Mouse (Mus musculus) forebrain, embryonic 16.5 days (tissue): ENCODE measurements at regions not wholly inside any gene's neighbourhood (a gene's known extent, or its start where the extent isn't known, plus 50 kb on each side); places are given as distances from the start of the nearest gene placed in this dataset.

Experiments
- ATAC-seq: fragments of 200-750 bp; cut with Nextera tagmentation; 2 replicates; pipeline ENCODE4 v1.8.0; 2017; ENCODE audit warnings: mild to moderate bottlenecking, moderate library complexity
- H3K27ac ChIP-seq: fragments of 300-500 bp; sonication (generic); 2 replicates; pipeline ENCODE4 v1.5.1; 2014; ENCODE audit warnings: low read length, control low read depth
- H3K27me3 ChIP-seq: fragments of 300-500 bp; sonication (generic); replicated peaks from 2 replicates; pipeline ENCODE4 v1.6.1; 2014; ENCODE audit warnings: low read length; ENCODE audit not compliant: control insufficient read depth, insufficient read depth
- H3K36me3 ChIP-seq: fragments of 300-500 bp; sonication (generic); 2 replicates; pipeline ENCODE4 v1.6.1; 2014; ENCODE audit not compliant: control insufficient read depth, insufficient read depth
- H3K4me1 ChIP-seq: fragments of 300-500 bp; sonication (generic); replicated peaks from 2 replicates; pipeline ENCODE4 v1.6.1; 2014; ENCODE audit warnings: low read length; ENCODE audit not compliant: control insufficient read depth, insufficient read depth
- H3K4me2 ChIP-seq: fragments of 300-500 bp; sonication (generic); 2 replicates; pipeline ENCODE4 v1.6.1; 2014; ENCODE audit warnings: mild to moderate bottlenecking, low read length, control low read depth
- H3K4me3 ChIP-seq: fragments of 300-500 bp; sonication (generic); replicated peaks from 2 replicates; pipeline ENCODE4 v1.5.1; 2014; ENCODE audit warnings: mild to moderate bottlenecking, low read length, control low read depth
- H3K9ac ChIP-seq: fragments of 300-500 bp; sonication (generic); replicated peaks from 2 replicates; pipeline ENCODE4 v1.6.1; 2014; ENCODE audit warnings: low read depth, low read length, control low read depth
- H3K9me3 ChIP-seq: fragments of 300-500 bp; sonication (generic); 2 replicates; pipeline ENCODE4 v1.6.1; 2016; ENCODE audit warnings: low read length; ENCODE audit not compliant: control insufficient read depth
- WGBS: fragments of 180-500 bp; shearing (Covaris S2); extraction: QIAGEN DNeasy Blood & Tissue Kit; methylation state at CpG from one replicate; pipeline ENCODE4 v1.1.7; 2014; 5-methylcytosine and 5-hydroxymethylcytosine counted together

DNA sequence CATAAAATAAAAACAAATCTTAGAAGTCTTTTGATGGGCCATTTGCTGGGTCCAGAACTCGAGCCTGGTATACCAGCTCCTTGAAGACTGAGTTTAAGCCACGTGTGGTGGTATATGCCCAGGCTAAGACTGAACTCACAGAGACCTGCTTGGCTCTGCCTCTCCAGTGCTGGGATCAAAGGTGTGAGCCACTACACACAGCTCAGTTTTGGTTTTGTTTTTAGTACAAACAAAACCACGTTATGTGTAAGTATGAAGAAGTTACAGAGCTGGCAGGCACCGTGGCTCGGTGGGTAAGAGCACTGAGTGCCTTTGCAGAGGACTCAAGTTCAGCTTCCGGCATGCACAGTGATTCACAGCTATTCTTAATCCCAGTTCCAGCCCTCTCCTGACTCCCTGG lies 75.6 kb downstream of the Wdr5 start:
- H3K4me2 ChIP-seq = no peak overlapping the region
- 80% methylated on average over 6 of the region's 6 CpGs for WGBS
- H3K27ac ChIP-seq = no peak overlapping the region
- peaks cover 2% of the 10 kb centered on the region; the same call in 1 of the 2 replicates for H3K27me3 ChIP-seq
- no peak for ATAC-seq
- H3K9me3 ChIP-seq = no peaks in the 10 kb centered on the region
- H3K36me3 ChIP-seq = no peaks in the 10 kb centered on the region
- no peak overlapping the region for H3K9ac ChIP-seq
- H3K4me1 ChIP-seq = no peaks in the 10 kb centered on the region
- H3K4me3 ChIP-seq = no peak overlapping the region

DNA sequence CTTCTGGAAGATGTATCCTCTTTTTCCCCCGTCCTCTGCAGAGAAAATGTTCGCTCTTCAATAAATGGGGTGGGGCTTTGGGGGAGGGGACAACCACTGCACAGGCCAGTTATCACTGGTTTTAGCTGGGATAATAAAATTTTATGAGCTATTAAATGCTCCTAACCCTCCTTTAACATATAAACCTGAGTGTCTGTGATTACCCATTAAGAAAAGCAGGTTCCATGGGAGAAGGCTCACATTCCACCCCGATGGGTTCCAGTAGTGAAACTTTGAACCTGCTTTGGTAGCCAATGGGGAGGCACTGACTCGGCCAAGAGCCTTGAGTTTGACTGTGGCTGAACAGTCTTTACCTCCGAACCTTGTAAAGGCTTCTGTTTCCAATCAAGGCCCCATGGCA lies 76.7 kb downstream of the Wdr5 start:
- Histone ChIP-seq H3K4me1 (no peaks in the 10 kb centered on the region), H3K9ac (no peak overlapping the region), H3K36me3 (no peaks in the 10 kb centered on the region), H3K4me3 (no peak overlapping the region), H3K9me3 (no peaks in the 10 kb centered on the region), H3K27ac (no peak overlapping the region), H3K27me3 (peaks cover 2% of the 10 kb centered on the region; the same call in 1 of the 2 replicates), H3K4me2 (no peak overlapping the region)
- ATAC-seq = no peak
- 83% methylated on average over 5 of the region's 5 CpGs for WGBS

DNA sequence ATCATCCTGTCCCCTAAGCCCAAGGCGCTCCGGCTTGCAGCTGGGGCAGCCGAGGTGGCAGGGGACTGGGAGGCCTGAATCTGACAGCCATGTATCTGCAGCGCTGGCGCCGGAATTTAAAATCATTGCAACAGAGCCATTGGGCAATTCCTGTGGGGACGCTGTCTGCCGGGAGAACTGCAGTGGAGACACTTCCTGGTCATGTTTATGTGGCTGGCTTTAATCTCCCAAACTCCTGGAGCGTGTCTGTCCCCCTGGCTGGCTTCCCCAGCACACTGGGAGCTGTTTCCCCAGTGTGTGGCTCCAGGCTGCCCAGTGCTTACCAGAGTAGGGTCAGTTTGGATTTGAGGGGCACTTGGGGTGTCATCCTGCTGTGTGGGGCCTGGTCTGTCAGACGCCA lies 78.4 kb downstream of the Wdr5 start:
- Histone ChIP-seq H3K4me2 (no peak overlapping the region), H3K4me1 (no peaks in the 10 kb centered on the region), H3K36me3 (no peaks in the 10 kb centered on the region), H3K4me3 (no peak overlapping the region), H3K27me3 (peaks cover 2% of the 10 kb centered on the region; the same call in 1 of the 2 replicates), H3K9me3 (no peaks in the 10 kb centered on the region), H3K9ac (no peak overlapping the region), H3K27ac (no peak overlapping the region)
- WGBS = 67% methylated on average over 10 of the region's 10 CpGs
- ATAC-seq = no peak

DNA sequence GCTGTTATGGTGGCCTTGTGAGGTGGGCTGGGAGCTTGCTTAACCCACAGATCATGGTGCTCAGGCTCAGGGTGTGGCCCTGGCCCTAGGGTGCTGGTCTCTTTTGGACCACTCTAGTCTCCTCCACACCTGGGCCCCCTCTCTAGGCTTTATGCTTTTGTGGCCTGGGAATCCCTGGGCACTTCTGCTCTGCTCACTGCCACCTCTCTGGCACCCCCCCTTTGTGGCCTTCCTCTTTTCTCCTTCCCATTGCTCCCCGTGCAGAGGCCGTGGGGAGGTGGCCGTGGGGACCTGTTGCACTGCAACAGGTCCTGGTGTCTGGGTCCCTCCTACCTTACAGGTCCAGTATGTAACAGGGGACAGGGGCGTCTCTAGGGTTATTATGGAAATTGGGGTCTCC lies 80.3 kb downstream of the Wdr5 start:
- Histone ChIP-seq H3K9me3 (no peaks in the 10 kb centered on the region), H3K27ac (no peak overlapping the region), H3K9ac (no peak overlapping the region), H3K36me3 (no peaks in the 10 kb centered on the region), H3K4me2 (no peak overlapping the region), H3K27me3 (no peaks in the 10 kb centered on the region), H3K4me1 (no peaks in the 10 kb centered on the region), H3K4me3 (no peak overlapping the region)
- no peak for ATAC-seq
- WGBS = 89% methylated on average over 4 of the region's 4 CpGs

DNA sequence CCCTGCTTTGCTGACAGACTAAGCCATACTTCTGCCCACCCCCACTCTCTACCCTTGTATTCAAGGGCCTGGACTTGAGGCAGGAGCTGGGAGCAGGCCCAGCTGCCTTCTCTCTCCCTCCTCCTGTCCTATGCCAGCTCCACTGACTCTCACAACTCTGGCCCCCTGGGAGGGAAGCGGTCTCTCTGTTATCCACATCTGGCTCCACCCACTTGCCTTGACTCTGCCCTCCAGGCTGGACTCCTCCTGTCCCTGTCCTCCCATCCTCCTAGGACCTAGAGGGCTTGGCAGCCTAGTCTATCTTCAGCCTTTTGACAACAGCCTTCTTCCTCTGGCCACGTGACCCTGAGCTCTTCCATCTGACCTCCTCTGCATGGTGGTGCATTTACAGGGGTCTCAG lies 80.0 kb upstream of the Rxra start:
- H3K27me3 ChIP-seq = peaks cover 2% of the 10 kb centered on the region; the same call in 1 of the 2 replicates
- no peaks in the 10 kb centered on the region for H3K9me3 ChIP-seq
- ATAC-seq = no peak
- H3K4me3 ChIP-seq = no peak overlapping the region
- no peak overlapping the region for H3K27ac ChIP-seq
- H3K4me2 ChIP-seq = no peak overlapping the region
- no peaks in the 10 kb centered on the region for H3K4me1 ChIP-seq
- no peaks in the 10 kb centered on the region for H3K36me3 ChIP-seq
- no peak overlapping the region for H3K9ac ChIP-seq
- 40% methylated on average over 2 of the region's 2 CpGs for WGBS

DNA sequence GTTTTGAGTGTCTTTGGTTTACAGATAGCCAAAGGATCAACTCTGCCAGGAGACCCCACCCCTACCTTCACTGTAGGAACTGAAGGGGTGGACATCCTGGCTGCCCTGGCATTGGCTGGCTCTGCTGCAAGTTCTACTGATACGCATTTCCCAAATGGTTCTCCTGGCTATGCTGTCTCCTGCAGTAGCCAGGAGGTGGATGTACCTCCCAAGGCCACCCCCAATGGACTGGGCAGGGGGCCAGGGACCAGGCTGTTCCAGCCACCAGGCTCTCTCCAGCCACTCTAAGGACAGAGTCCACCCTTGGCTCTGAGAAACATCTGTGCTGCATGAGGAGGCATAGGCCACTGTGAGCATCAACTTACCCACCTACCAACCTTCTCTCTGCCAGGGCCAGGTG lies 79.3 kb upstream of the Rxra start:
- H3K4me2 ChIP-seq = no peak overlapping the region
- H3K4me3 ChIP-seq = no peak overlapping the region
- H3K9ac ChIP-seq = no peak overlapping the region
- H3K4me1 ChIP-seq = no peaks in the 10 kb centered on the region
- 85% methylated on average over 1 of the region's 1 CpGs for WGBS
- H3K27me3 ChIP-seq = peaks cover 2% of the 10 kb centered on the region; the same call in 1 of the 2 replicates
- H3K36me3 ChIP-seq = no peaks in the 10 kb centered on the region
- H3K27ac ChIP-seq = no peak overlapping the region
- no peaks in the 10 kb centered on the region for H3K9me3 ChIP-seq
- no peak for ATAC-seq

DNA sequence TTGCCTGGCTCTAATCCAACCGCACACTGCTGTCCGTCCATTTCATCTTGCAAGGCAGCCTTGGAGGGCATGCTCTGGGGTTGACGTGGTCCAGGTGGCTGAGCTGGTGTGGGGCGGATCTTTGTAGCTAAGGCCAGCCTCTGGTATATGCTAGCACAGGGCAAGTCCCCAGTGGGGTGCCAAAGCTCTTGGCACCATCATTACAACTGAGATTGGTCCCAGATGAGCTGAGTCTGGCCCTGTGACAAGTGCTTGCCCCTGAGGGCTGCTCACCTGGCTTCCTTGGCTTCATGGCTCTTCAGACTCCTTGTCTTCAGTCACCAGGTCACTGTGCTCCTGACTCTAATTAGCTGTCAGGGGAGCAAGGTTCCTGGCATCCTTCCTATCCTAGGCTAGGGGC lies 78.3 kb upstream of the Rxra start:
- no peaks in the 10 kb centered on the region for H3K36me3 ChIP-seq
- no peak overlapping the region for H3K27ac ChIP-seq
- no peak for ATAC-seq
- no peaks in the 10 kb centered on the region for H3K9me3 ChIP-seq
- H3K4me1 ChIP-seq = no peaks in the 10 kb centered on the region
- no peak overlapping the region for H3K9ac ChIP-seq
- 89% methylated on average over 4 of the region's 4 CpGs for WGBS
- peaks cover 2% of the 10 kb centered on the region; the same call in 1 of the 2 replicates for H3K27me3 ChIP-seq
- H3K4me3 ChIP-seq = no peak overlapping the region
- H3K4me2 ChIP-seq = no peak overlapping the region

DNA sequence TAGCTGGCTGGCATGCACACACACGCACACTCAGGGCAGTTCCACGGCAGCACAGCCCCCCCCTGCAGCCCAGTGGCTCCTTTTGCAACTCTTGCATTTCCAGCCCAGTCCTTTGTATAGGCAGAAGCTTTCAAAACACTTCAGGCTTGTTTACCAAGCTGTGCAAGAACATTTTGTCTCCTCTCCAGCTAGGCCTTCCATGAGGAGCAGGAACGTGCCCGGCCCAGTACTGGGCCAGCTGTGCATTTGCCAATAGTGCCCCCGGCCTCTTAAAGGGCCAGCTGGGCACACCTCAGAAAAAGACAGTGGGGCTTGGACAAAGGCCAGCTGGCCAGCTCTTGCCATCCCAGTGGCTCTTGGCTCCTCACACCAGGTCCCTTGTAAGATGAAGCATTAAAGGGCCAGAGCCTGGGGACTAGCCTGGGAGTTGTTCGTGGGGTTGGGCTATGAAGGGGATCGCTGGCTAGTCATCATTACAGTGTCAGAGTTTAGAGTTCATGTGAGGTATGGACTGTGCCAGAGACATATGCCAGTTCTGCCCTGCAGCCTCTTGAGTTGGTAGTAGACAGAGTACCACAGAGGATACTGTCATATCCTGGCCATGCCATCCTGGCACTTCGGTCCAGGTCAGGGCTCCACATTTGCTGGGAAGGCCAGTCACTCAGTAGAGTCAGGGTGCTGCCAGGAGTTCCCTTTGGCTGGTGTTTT lies 77.0 kb upstream of the Rxra start:
- no peak overlapping the region for H3K4me3 ChIP-seq
- H3K4me2 ChIP-seq = no peak overlapping the region
- peaks cover 2% of the 10 kb centered on the region; the same call in 1 of the 2 replicates for H3K27me3 ChIP-seq
- H3K27ac ChIP-seq = no peak overlapping the region
- 57% methylated on average over 8 of the region's 8 CpGs for WGBS
- no peaks in the 10 kb centered on the region for H3K36me3 ChIP-seq
- ATAC-seq = peak; percentile 75
- no peak overlapping the region for H3K9ac ChIP-seq
- H3K9me3 ChIP-seq = no peaks in the 10 kb centered on the region
- H3K4me1 ChIP-seq = 0 out of 2 replicates have a peak, but pooled peaks cover 2% of the 10 kb centered on the region

DNA sequence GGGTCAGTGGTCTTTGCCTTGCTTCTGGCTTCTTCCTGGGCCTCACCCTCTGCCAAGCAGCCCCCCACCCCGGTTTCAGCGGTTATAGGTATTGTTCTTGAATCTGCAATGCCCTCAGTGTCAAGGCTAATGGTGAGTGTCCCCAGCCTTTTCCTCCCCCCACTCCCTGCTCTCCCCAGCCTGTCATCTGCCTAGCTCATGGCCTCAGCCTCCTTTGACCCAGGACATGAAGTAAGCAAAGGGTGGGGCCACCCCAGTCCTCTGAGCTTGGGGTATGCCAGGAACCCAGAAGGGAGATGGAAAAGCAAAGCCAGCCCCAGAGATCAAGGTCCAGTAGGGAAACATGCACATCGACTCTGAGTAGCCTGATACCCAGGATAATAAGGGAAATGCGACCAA lies 76.5 kb upstream of the Rxra start:
- H3K9me3 ChIP-seq = no peaks in the 10 kb centered on the region
- H3K36me3 ChIP-seq = no peaks in the 10 kb centered on the region
- H3K4me2 ChIP-seq = no peak overlapping the region
- no peak overlapping the region for H3K9ac ChIP-seq
- 0 out of 2 replicates have a peak, but pooled peaks cover 2% of the 10 kb centered on the region for H3K4me1 ChIP-seq
- no peak overlapping the region for H3K27ac ChIP-seq
- H3K4me3 ChIP-seq = no peak overlapping the region
- 71% methylated on average over 4 of the region's 4 CpGs for WGBS
- H3K27me3 ChIP-seq = peaks cover 2% of the 10 kb centered on the region; the same call in 1 of the 2 replicates
- no peak for ATAC-seq
